Mouse (Mus musculus) CH12.LX (cell line): ENCODE measurements at regions not wholly inside any gene's neighbourhood (a gene's known extent, or its start where the extent isn't known, plus 50 kb on each side); places are given as distances from the start of the nearest gene placed in this dataset.
"Not testable (repeated sequence)": the region's sequence is repeated elsewhere in the genome, so short reads cannot be mapped to it uniquely, and the experiment has no call there.

Source experiments
- CHD1 ChIP-seq: IDR thresholded peaks from 2 replicates; pipeline ENCODE4 v1.6.1; 2012; ENCODE audit warnings: low read depth, low read length, improper control_type of control experiment, inconsistent platforms
- CTCF ChIP-seq, 2 experiments: IDR thresholded peaks in 1 of 2; conservative IDR thresholded peaks in 1 of 2; 2 replicates each; pipeline ENCODE4 v1.5.1; 2011 to 2012; ENCODE audit warnings: low read depth in 2 of 2, low read length in 2 of 2, improper control_type of control experiment in 1 of 2, inconsistent platforms in 1 of 2, mild to moderate bottlenecking in 1 of 2, moderate library complexity in 1 of 2
- EP300 ChIP-seq: IDR thresholded peaks from 2 replicates; pipeline ENCODE4 v1.6.1; 2011; ENCODE audit warnings: low read length, improper control_type of control experiment
- POLR2A ChIP-seq: IDR thresholded peaks from 2 replicates; pipeline ENCODE4 v1.6.1; 2011; ENCODE audit warnings: low read depth, mild to moderate bottlenecking, improper control_type of control experiment, low read length
- POLR2AphosphoS2 ChIP-seq: IDR thresholded peaks from 2 replicates; pipeline ENCODE4 v1.6.1; 2011; ENCODE audit warnings: low read depth, low read length, improper control_type of control experiment
- UBTF ChIP-seq: IDR thresholded peaks from 2 replicates; pipeline ENCODE4 v1.6.1; 2012; ENCODE audit warnings: low read depth, mild to moderate bottlenecking, inconsistent platforms, low read length, improper control_type of control experiment, moderate library complexity
- USF1 ChIP-seq: IDR thresholded peaks from 2 replicates; pipeline ENCODE4 v1.6.1; 2014; ENCODE audit warnings: low read depth, mild to moderate bottlenecking, inconsistent platforms, low read length, improper control_type of control experiment
- ZC3H11A ChIP-seq: IDR thresholded peaks from 2 replicates; pipeline ENCODE4 v1.6.1; 2012; ENCODE audit warnings: low read depth, mild to moderate bottlenecking, inconsistent platforms, low read length, improper control_type of control experiment

DNA sequence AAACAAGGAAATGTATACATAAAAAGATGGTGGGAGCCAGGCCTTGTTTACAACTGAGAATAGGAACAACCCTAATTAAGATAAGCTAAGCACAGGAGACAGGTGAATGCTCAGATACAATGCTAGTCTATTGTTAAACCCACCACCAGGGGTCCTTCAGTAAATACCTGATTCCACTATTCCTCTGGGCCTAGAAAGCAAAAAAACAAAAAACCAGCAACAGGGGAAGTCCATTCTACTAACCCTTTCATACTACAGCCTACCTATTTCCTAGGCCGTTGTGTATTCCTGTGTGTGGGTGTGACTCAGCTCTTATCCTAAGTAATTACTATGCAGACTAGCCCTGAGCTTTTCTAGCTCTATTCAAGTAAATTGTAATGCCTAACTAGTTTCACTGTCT is 195.4 kb upstream of the Pcdh17 start:
- TF ChIP-seq ZC3H11A, CHD1, UBTF, USF1, POLR2A, EP300, POLR2AphosphoS2: not testable (repeated sequence)
- 0 out of 4 replicates have a peak, but pooled peaks of 1 of the 2 experiments have one; percentile 3 for TF ChIP-seq CTCF (conservative IDR thresholded peaks at IDR 0.05 in 1 of 2, IDR thresholded peaks at IDR 0.05 in 1 of 2; ENCODE audit: low read depth in 2 of 2, low read length in 2 of 2)
